ENCODE assay signal across 17 mouse cellular contexts in the genomic region with DNA sequence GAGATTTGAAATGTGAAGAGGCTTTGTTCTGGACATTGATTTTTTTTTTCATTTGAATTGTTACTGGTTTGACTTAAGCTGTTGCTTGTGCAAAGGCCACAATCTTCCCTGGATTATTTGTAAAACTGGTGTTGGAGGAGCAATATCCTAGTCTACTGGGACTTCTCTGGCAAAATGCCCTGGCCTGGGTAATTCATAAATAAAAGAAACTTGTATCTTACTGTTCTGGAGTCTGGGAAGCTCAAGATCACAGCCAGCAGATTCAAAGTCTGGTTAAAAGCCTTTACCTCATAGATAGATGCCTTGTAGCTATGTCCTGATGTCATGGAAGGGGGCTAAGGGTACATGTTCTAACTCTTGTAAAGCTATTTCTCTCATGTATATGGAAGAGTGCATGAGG.
"Had no signal": no experiment of that assay in that cellular context is flagged by ENCODE, and none has a peak within 500 bp of the region (broad histone marks: within the 10 kb centered on the region; RNA-seq: fewer than 3 reads in every experiment).

No protein-coding gene starts in this region.

- H3K4me1 ChIP-seq: midbrain, embryonic 10.5 days; midbrain, embryonic 15.5 days; neural tube, embryonic 13.5 days; stomach, embryonic 15.5 days had no signal

- H3K4me2 ChIP-seq: limb, embryonic 12.5 days; midbrain, embryonic 15.5 days; neural tube, embryonic 13.5 days; stomach, embryonic 15.5 days had no signal

- H3K4me3 ChIP-seq: limb, embryonic 12.5 days; midbrain, embryonic 10.5 days; midbrain, embryonic 15.5 days; neural tube, embryonic 13.5 days; stomach, embryonic 15.5 days had no signal

- DNase-seq: kidney, postnatal 14 days; layer of hippocampus, adult 9-11 months; layer of hippocampus, postnatal 36 days; liver; lung, adult 18-20 months; lung, postnatal 4 days; retina, postnatal 1 day; right cerebral cortex, postnatal 4 days; thymus, adult 2 months; thymus, postnatal 25 days had no signal

- H3K9me3 ChIP-seq: limb, embryonic 12.5 days; midbrain, embryonic 10.5 days; midbrain, embryonic 15.5 days; neural tube, embryonic 13.5 days; stomach, embryonic 15.5 days had no signal

- ATAC-seq: lung, postnatal 0 days; midbrain, embryonic 15.5 days had no signal

- H3K27ac ChIP-seq: limb, embryonic 12.5 days; liver, embryonic 14.5 days; midbrain, embryonic 10.5 days; midbrain, embryonic 15.5 days; neural tube, embryonic 13.5 days; stomach, embryonic 15.5 days had no signal

- H3K27me3 ChIP-seq: limb, embryonic 12.5 days; midbrain, embryonic 15.5 days; neural tube, embryonic 13.5 days; stomach, embryonic 15.5 days had no signal

- H3K9ac ChIP-seq: limb, embryonic 12.5 days; liver, embryonic 14.5 days; midbrain, embryonic 15.5 days; neural tube, embryonic 13.5 days; stomach, embryonic 15.5 days had no signal

- H3K36me3 ChIP-seq: limb, embryonic 12.5 days; midbrain, embryonic 10.5 days; midbrain, embryonic 15.5 days; neural tube, embryonic 13.5 days; stomach, embryonic 15.5 days had no signal
